Mouse (Mus musculus) cortical plate, adult 2 months (tissue): ENCODE data around the gene Gprasp2.
"Not testable (repeated sequence)": the region's sequence is repeated elsewhere in the genome, so short reads cannot be mapped to it uniquely, and the experiment has no call there.

Experiments used
- CTCF ChIP-seq: fragments of 200-500 bp; IDR thresholded peaks from 2 replicates; pipeline ENCODE4 v1.5.1; 2011; ENCODE audit warnings: mild to moderate bottlenecking, control low read depth, low read length; ENCODE audit not compliant: insufficient read depth; ENCODE audit errors: extremely low read depth
- POLR2A ChIP-seq: fragments of 200-500 bp; IDR thresholded peaks from 2 replicates; pipeline ENCODE4 v1.6.1; 2011; ENCODE audit warnings: mild to moderate bottlenecking, low read length, control low read depth; ENCODE audit not compliant: insufficient read depth; ENCODE audit errors: extremely low read depth

- peak; percentile 16; the same call in 1 of the 2 replicates for TF ChIP-seq CTCF
- not testable (repeated sequence) for TF ChIP-seq POLR2A
These were observed 860 bp downstream of the Gprasp2 start for GRCm38 (mm10) chrX:135839397-135840391.
